Mouse (Mus musculus) hindbrain, embryonic 12.5 days (tissue): ENCODE data around the gene Polr2j. TPM values are rescaled to one million over a fixed set of nuclear protein-coding genes. Genes with fewer than 3 reads are reported as not detected.

Experiments used
- ATAC-seq: fragments of 200-750 bp; cut with Nextera tagmentation; 2 replicates; pipeline ENCODE4 v1.8.0; 2017; ENCODE audit warnings: moderate TSS enrichment; ENCODE audit not compliant: low FRiP score
- H3K27ac ChIP-seq: fragments of 300-500 bp; sonication (generic); 2 replicates; pipeline ENCODE4 v1.5.1; 2016; ENCODE audit warnings: mild to moderate bottlenecking
- H3K27me3 ChIP-seq: fragments of 300-500 bp; sonication (generic); 2 replicates; pipeline ENCODE4 v1.6.1; 2016; ENCODE audit warnings: mild to moderate bottlenecking
- H3K36me3 ChIP-seq: fragments of 300-500 bp; sonication (generic); 2 replicates; pipeline ENCODE4 v1.6.1; 2016; ENCODE audit warnings: mild to moderate bottlenecking
- H3K4me1 ChIP-seq: fragments of 300-500 bp; sonication (generic); 2 replicates; pipeline ENCODE4 v1.6.1; 2016
- H3K4me2 ChIP-seq: fragments of 300-500 bp; sonication (generic); replicated peaks from 2 replicates; pipeline ENCODE4 v1.6.1; 2016; ENCODE audit warnings: mild to moderate bottlenecking
- H3K4me3 ChIP-seq: fragments of 300-500 bp; sonication (generic); 2 replicates; pipeline ENCODE4 v1.5.1; 2016; ENCODE audit warnings: mild to moderate bottlenecking
- H3K9ac ChIP-seq: fragments of 300-500 bp; sonication (generic); 2 replicates; pipeline ENCODE4 v1.6.1; 2016; ENCODE audit warnings: mild to moderate bottlenecking, moderate library complexity
- H3K9me3 ChIP-seq: fragments of 300-500 bp; sonication (generic); replicated peaks from 2 replicates; pipeline ENCODE4 v1.6.1; 2016; ENCODE audit warnings: mild to moderate bottlenecking
- WGBS: fragments of 180-500 bp; shearing (Covaris S2); methylation state at CpG from one replicate; pipeline ENCODE4 v1.1.7; 2016; 5-methylcytosine and 5-hydroxymethylcytosine counted together
- polyA plus RNA-seq: library from polyadenylated mRNA; unstranded; fragments of >200 nt; fragmentation: Nextera tagmentation; extraction: Ambion mirVana; gene quantifications from 2 replicates; pipeline ENCODE4 v1.2.1, GENCODE M21; 2016

The Polr2j gene
- 187 and 217 TPM in 2 replicates for polyA plus RNA-seq

DNA sequence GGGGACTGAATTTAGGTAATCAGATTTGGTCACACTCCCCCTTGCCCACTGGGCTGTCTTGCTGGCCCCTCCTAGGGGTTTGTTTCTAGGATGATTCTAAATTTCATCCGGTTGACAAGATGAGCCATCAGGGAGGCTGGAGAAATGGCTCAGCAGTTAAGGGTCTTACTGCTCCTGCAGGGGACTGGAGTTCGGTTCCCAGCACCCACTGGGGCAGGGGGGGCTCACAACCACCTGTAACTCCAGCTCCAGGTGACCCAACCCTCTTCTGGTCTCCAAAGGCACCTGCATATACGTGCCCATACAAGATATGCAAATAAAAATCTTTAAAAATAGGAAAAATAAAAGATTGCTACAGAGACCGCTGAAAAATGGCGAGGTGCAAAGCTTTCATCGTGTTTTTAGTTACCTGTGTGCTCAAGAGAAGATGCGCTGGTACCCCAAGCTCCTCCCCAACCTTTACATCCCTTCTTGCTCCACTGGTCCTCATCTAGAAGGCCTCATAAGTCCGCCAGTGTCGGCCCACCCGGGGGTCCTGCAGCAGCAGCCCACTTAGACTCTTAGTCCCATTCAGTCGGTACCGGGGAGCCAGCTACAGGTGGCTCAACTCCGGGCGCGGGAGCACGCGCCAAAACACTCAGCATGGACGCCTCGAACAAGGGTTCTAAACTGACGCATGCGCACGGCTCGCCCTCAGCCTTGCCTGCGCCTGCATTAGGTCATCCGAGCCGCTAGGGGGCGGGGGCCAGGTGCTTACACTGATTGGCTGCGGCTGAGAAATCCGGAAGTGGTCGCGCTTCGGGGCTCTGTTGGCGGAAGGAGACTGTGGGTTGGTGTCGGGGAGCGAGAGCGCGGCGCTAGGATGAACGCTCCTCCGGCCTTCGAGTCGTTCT, at the start of gene Polr2j:
Polr2j (plus strand) TSS at position 741 of the 893 bp plus-strand sequence.
- Histone ChIP-seq H3K27me3 (no peaks in the 10 kb centered on the region), H3K36me3 (peaks cover 16% of the 10 kb centered on the region), H3K4me2 (peak within 1 kb of the TSS; percentile 88), H3K4me3 (peak within 1 kb of the TSS; percentile 75), H3K4me1 (peaks cover 23% of the 10 kb centered on the region), H3K9me3 (no peaks in the 10 kb centered on the region), H3K9ac (peak within 1 kb of the TSS; percentile 80), H3K27ac (peak within 1 kb of the TSS; percentile 56; the same call in 1 of the 2 replicates)
- WGBS, result 2% methylated on average over 42 of the region's 42 CpGs
- peak; percentile 94 for ATAC-seq

DNA sequence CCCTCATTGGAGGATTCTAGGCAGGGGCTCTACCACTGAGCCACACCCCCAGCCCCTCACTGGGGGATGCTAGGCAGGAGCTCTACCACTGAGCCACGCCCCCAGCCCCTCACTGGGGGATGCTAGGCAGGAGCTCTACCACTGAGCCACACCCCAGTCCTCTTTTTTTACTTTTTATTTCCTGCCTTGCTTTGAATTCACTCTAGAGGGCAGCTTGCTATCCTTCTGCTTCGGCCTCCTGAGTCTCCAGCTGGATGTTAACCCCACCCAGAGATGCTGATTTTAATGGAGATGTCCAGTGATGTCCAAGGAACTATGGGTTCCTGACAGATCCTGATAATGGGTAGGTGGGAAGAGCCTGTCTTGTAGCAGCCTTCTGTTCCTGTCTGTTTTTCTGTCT, 47.0 kb upstream of the Polr2j start:
- H3K4me2 ChIP-seq, result no peak overlapping the region
- no peaks in the 10 kb centered on the region for H3K4me1 ChIP-seq
- H3K9ac ChIP-seq, result no peak overlapping the region
- no peaks in the 10 kb centered on the region; the same call in 1 of the 2 replicates for H3K27me3 ChIP-seq
- no peak overlapping the region for H3K27ac ChIP-seq
- no peak overlapping the region for H3K4me3 ChIP-seq
- WGBS, result 91% methylated on average over 2 of the region's 2 CpGs
- H3K36me3 ChIP-seq, result no peaks in the 10 kb centered on the region
- ATAC-seq, result no peak
- no peaks in the 10 kb centered on the region for H3K9me3 ChIP-seq

DNA sequence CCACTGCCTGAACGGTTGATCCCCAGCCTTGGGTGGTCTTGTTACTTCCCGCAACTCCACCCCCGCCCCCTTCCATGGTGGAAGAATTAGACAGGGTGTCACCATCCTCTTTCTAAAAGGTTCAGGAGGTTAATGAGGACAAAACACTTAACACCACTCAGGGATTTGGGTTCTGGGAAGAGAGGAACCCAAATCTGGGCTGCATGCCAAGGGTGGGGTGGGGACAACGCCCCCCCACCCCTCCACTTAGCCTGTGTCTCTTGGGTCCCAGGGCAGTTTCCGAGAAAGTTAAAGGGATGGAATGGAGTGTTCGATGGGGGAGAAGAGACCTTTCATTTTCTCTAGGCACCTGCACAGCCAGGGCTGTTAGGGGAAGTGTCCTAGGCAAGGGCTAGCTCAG, 43.4 kb upstream of the Polr2j start:
- no peak for ATAC-seq
- no peak overlapping the region for H3K4me2 ChIP-seq
- H3K27me3 ChIP-seq, result no peaks in the 10 kb centered on the region; the same call in 1 of the 2 replicates
- no peaks in the 10 kb centered on the region; the same call in 1 of the 2 replicates for H3K4me1 ChIP-seq
- 60% methylated on average over 6 of the region's 6 CpGs for WGBS
- no peak overlapping the region for H3K4me3 ChIP-seq
- no peaks in the 10 kb centered on the region for H3K9me3 ChIP-seq
- H3K27ac ChIP-seq, result no peak overlapping the region
- no peaks in the 10 kb centered on the region for H3K36me3 ChIP-seq
- no peak overlapping the region for H3K9ac ChIP-seq

DNA sequence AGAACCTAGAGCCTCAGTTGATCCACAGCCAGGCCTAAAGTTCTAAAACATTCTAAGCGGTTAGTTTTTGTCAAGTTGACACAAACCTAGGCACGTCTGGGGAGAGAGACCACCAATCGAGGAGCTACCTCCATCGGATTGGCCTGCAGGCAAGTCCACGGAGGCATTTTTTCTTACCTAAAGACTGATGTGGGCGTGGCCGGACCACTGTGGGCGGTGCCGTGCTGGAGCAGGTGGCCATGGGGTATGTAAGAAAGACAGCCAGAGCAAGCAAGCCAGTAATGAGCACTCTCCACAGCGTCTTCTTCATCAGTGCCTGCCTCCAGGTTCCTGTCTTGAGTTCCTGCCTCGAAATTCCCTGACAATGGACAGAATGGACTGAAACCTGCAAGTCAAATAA, 42.9 kb upstream of the Polr2j start:
- H3K27me3 ChIP-seq, result no peaks in the 10 kb centered on the region; the same call in 1 of the 2 replicates
- H3K9ac ChIP-seq, result no peak overlapping the region
- no peak overlapping the region for H3K4me3 ChIP-seq
- H3K9me3 ChIP-seq, result no peaks in the 10 kb centered on the region
- no peak for ATAC-seq
- no peaks in the 10 kb centered on the region; the same call in 1 of the 2 replicates for H3K4me1 ChIP-seq
- no peaks in the 10 kb centered on the region for H3K36me3 ChIP-seq
- H3K27ac ChIP-seq, result no peak overlapping the region
- no peak overlapping the region for H3K4me2 ChIP-seq
- WGBS, result 65% methylated on average over 11 of the region's 11 CpGs

DNA sequence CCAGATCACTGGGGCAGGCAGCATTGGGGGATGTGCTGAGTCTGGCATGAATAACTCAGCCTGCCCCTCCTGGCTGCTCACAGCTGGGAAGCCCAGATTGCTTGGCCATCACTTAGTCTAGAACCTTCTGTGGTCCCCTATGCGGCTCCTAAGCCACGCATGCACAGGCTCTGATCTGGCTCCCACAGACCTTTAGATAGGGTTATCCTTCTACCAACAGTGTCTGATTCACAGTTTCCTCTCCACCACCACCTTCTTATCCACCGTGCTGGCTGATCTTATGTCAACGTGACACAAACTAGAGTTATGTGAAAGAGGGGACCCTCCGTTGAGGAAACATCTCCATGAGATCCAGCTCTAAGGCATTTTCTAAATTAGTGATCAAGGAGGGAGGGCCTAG, 41.4 kb upstream of the Polr2j start:
- Histone ChIP-seq H3K9me3 (no peaks in the 10 kb centered on the region), H3K27me3 (no peaks in the 10 kb centered on the region)
- no peak for ATAC-seq

DNA sequence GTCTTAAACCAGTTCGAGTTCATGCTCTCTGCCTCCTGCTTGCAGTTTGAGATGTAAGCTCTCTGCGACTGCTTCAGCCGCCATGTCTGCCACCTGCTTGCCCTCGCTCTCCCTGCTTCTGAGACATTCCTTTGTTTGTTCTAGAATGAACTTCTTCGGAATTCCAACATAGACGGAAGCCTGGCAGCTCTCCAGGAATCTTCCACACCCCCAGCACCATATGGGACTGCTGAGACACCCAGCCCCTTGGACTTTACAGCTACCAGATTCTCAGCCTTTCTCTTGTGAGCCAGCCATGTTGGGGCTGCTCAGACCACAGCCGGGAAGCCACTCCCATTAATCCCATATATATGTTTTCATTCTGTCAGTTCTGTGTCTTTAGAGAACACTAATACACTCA, 40.1 kb upstream of the Polr2j start:
- Histone ChIP-seq H3K27me3 (no peaks in the 10 kb centered on the region), H3K27ac (no peak overlapping the region), H3K4me2 (no peak overlapping the region), H3K4me1 (no peaks in the 10 kb centered on the region; the same call in 1 of the 2 replicates), H3K9me3 (no peaks in the 10 kb centered on the region), H3K36me3 (no peaks in the 10 kb centered on the region), H3K9ac (no peak overlapping the region), H3K4me3 (no peak overlapping the region)
- 50% methylated on average over 7 of the region's 7 CpGs for WGBS
- ATAC-seq, result no peak

More for the DNA sequence above, 41.4 kb upstream of the Polr2j start:
- no peaks in the 10 kb centered on the region for H3K36me3 ChIP-seq
- no peak overlapping the region for H3K27ac ChIP-seq
- H3K4me2 ChIP-seq, result no peak overlapping the region
- H3K4me1 ChIP-seq, result no peaks in the 10 kb centered on the region; the same call in 1 of the 2 replicates
- H3K4me3 ChIP-seq, result no peak overlapping the region
- H3K9ac ChIP-seq, result no peak overlapping the region
- WGBS, result 94% methylated on average over 5 of the region's 5 CpGs

DNA sequence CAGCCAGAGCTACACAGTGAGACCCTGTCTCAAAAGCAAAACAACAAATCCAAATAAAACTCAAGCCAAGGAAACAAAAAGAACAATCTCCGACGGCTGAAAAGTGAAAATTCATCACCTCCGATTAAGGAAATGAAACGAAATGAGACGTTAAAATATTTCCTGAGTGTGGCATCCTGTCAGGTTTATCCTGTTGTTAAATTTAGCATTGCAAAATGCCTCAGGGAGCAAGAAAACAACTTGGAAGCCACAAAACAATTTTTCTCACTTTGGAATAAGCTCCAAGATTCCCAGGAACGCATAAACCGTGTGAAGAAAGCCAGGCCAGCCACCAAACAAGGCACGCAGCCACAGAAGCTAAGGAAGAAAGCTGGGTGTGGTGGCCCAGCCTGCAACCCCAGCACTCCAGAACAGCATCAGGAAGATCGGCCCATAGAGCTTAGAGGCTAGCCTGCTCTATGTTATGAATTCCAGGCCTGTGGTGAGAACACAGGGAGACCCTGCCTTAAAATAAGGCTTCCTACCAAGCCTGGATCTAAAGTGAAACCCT, 39.4 kb upstream of the Polr2j start:
- Histone ChIP-seq H3K9me3 (no peaks in the 10 kb centered on the region), H3K4me2 (no peak overlapping the region), H3K4me1 (no peaks in the 10 kb centered on the region; the same call in 1 of the 2 replicates), H3K4me3 (no peak overlapping the region), H3K9ac (no peak overlapping the region), H3K27ac (no peak overlapping the region), H3K27me3 (no peaks in the 10 kb centered on the region), H3K36me3 (no peaks in the 10 kb centered on the region)
- ATAC-seq, result no peak
- WGBS, result 89% methylated on average over 9 of the region's 9 CpGs

DNA sequence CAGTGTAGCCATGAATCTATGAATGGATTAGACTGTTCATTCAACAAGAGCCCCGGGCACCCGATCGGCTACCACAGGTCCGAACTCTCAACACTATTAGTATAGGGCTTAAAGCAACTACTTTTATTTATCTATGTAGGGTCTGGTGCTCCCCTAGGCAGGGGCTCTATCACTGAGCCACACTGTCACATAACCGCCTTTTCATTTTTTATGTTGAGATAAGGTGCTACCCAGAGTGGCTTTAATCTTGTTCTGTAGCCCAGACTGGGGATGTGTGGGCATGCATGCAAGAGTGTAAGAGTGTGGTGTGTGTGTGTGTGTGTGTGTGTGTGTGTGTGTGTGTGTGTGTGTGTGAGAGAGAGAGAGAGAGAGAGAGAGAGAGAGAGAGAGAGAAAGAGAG, 38.3 kb upstream of the Polr2j start:
- Histone ChIP-seq H3K4me2 (no peak overlapping the region), H3K9me3 (no peaks in the 10 kb centered on the region), H3K27ac (no peak overlapping the region), H3K4me1 (no peaks in the 10 kb centered on the region; the same call in 1 of the 2 replicates), H3K36me3 (no peaks in the 10 kb centered on the region), H3K27me3 (no peaks in the 10 kb centered on the region), H3K4me3 (no peak overlapping the region), H3K9ac (no peak overlapping the region)
- no peak for ATAC-seq
- 90% methylated on average over 5 of the region's 5 CpGs for WGBS

DNA sequence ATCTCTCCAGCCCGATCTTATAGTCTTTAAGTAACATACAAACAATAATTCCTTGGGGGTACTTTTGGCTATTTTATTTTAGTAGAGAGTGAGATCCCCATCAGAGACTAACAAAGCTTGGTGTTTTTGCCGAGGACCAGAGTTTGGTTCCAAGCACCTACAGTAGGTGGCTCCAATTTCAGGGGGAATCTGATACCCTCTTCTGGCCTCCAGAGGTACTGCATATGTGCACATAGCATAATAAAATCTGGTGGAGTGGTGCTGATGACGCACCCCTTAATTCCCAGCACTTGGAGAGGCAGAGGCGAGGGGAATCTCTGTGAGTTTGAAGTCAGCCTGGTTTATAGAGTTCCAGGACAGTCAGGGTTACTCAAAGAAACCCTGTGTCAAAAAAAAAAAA, 34.1 kb upstream of the Polr2j start:
- Histone ChIP-seq H3K4me3 (no peak overlapping the region), H3K27me3 (peaks cover 24% of the 10 kb centered on the region), H3K4me2 (no peak overlapping the region), H3K27ac (no peak overlapping the region), H3K4me1 (peaks cover 17% of the 10 kb centered on the region), H3K9ac (no peak overlapping the region), H3K36me3 (no peaks in the 10 kb centered on the region), H3K9me3 (no peaks in the 10 kb centered on the region)
- 77% methylated on average over 4 of the region's 4 CpGs for WGBS
- ATAC-seq, result no peak

DNA sequence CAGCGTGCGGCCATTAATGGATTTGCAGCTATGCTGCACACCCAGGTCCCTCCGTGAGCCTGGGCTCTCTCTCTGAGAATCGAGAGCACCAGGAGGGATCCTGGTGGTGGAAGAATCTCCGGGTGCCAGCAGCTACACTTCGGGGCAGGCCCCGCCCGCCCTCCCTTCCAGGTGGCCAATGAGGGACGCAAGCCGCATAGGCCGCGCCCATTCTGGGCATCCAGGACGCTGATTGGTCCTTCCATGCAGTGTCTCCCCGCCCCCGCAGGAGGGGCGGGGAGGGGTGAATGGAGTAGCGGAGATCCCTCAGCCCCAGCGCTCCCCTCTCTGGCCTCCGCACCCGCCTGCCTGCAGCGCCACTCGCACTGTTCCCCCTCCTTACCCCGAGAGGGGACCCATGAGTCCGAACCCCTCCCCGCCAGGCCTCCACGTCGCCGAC, 32.7 kb upstream of the Polr2j start, which contains the start of gene Rasa4:
Rasa4 (plus strand) TSS at position 248 of the 439 bp plus-strand sequence.
- under 1% methylated on average over 28 of the region's 28 CpGs for WGBS
- peaks cover 17% of the 10 kb centered on the region for H3K4me1 ChIP-seq
- H3K9ac ChIP-seq, result peak within 1 kb of the TSS; percentile 64
- 0 out of 2 replicates have a peak within 1 kb of the TSS, but pooled peaks have one; percentile 45 for H3K27ac ChIP-seq
- no peaks in the 10 kb centered on the region for H3K36me3 ChIP-seq
- peak within 1 kb of the TSS; percentile 48 for H3K4me3 ChIP-seq
- peak; percentile 95 for ATAC-seq
- H3K9me3 ChIP-seq, result no peaks in the 10 kb centered on the region
- H3K4me2 ChIP-seq, result peak within 1 kb of the TSS; percentile 69
- peaks cover 26% of the 10 kb centered on the region for H3K27me3 ChIP-seq

DNA sequence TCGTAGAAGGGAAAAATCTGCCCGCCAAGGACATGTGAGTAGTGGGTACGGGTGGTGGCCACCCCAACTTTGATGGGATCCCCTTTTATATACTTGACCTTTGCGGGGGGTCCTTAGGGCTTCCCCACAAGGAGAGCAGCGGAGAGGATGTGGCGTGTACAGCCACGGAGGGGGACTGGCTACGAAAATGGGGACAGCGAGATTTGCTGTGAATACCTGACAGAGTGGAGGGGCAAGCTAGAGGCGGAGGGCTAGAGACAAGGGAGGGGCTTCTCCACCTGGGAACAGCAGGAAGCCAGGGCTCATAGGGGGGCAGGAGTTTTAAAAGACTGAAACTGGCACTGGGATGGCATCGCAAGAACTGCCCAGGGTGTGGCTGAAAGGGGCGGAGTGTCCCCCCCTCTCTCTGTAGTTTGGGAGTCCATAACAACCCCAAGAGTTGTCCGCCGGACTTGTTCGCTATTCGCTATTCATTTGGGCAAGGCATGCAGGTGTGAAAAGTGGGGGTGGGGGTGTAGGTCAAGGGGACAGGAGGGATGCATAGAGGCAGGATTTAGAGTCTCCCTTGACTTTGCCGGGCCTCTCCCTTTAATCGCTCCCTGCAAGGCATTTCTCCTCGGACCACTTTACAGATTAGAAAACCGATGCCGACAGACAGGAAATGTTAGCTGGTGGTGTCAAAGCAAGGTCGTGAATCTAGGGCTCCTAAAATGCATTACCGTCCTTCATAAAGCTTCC, 32.1 kb upstream of the Polr2j start:
- Histone ChIP-seq H3K4me2 (peak overlapping the region; percentile 69), H3K4me3 (peak overlapping the region; percentile 48), H3K9me3 (no peaks in the 10 kb centered on the region), H3K9ac (peak overlapping the region; percentile 64), H3K4me1 (peaks cover 17% of the 10 kb centered on the region), H3K36me3 (no peaks in the 10 kb centered on the region), H3K27ac (0 out of 2 replicates have a peak overlapping the region, but pooled peaks have one; percentile 45), H3K27me3 (peaks cover 27% of the 10 kb centered on the region)
- 2% methylated on average over 23 of the region's 23 CpGs for WGBS
- peak; percentile 30 for ATAC-seq
